Mouse (Mus musculus): ENCODE data around the gene Nrn1. TPM values are rescaled to one million over a fixed set of nuclear protein-coding genes. Genes with fewer than 3 reads are reported as not detected.

Gene Nrn1
- total RNA-seq (2021), result 1 to 10 TPM; 2.9 to 3.4 TPM

- DNase-seq (ENCODE audit: low spot score), result no peak
- intact Hi-C loops (cut with DNase I), result no loop called here
Measured at GRCm38 (mm10) chr13:36734731-36735571, at the start of gene Nrn1. Gene Nrn1 (minus strand): TSS chr13:36735131.

DNA sequence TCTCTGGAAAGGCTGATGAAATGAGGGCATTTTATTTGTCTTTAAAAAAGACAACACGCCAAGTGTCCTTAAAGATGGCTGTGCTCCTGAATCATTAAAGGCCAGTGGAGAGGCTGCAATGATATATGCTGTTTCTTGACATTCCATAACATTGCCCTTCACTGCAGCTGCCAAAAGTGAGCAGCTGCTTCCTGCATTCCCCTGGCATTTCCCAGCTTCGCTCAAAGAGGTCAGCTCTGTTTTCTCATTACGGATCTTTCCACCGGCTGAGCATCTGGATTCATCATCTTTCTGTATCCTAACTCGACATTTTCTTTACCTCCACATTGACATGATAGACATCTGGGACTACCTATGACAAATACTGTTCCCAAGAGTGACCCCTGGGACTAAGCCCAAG is 44.7 kb upstream of the Nrn1 start:
- intact Hi-C loops (cut with DNase I), result no loop called here
- DNase-seq (ENCODE audit: low spot score), result no peak

DNA sequence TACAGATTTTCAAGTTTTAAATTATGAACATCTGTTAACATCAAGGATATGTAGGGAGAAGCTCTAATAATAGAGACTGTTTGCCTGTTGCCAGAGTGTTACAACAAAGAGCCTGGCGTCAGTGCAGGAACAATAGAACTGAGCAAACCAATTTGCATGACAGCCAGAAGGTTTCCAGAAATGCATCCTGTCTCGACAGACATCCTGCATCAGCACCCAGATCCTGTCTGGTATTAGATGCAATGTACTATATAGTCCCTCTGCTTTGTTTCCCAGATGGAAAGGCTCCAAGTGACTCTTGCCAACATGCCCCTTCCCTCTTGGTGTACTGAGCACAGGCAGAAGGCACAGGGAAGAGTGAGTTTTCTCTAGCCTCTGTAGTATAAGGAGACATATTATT is 31.9 kb upstream of the Nrn1 start:
- intact Hi-C loops (cut with DNase I), result no loop called here

DNA sequence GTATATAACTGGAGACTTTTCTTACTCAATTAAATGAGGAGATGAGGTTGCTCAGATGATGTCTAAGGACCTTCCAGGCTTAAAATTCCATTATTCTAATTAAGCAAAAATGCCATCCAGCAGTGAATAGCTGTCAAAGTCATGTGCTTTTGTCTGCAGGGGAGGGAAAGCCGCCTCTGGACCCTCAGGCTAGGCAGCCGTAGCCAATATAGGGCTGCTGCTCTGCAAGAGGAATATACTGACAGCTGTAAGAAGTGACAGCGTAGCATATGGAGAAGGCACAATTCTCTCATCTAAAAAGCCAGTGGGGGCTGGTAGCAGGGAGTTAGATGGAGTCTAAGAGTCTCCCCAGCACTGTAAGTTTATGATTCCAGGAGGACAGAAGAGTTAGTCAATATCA is 16.9 kb upstream of the Nrn1 start:
- DNase-seq (ENCODE audit: low spot score), result no peak
- intact Hi-C loops (cut with DNase I), result no loop called here

More for the DNA sequence above, 31.9 kb upstream of the Nrn1 start:
- DNase-seq (ENCODE audit: low spot score), result no peak

DNA sequence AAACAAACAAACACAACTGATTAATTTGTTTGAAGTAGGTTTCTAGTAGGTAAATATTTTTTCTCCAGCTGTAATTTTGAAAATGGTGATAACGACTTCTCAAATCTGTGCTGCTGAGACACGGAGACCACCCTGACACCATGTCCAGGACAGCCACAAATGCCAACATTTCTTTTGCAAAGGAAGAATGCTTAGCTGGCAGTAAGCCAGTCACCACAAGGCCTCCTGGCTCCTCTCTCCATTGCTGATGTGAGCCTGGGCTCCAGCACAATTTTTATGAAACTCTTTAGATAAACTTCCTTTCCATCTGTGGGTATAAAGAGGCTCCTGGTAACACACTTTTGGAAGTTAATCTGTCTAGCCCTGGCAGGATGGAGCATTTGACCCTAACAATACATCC is 15.1 kb upstream of the Nrn1 start:
- intact Hi-C loops (cut with DNase I), result no loop called here
- no peak for DNase-seq (ENCODE audit: low spot score)

DNA sequence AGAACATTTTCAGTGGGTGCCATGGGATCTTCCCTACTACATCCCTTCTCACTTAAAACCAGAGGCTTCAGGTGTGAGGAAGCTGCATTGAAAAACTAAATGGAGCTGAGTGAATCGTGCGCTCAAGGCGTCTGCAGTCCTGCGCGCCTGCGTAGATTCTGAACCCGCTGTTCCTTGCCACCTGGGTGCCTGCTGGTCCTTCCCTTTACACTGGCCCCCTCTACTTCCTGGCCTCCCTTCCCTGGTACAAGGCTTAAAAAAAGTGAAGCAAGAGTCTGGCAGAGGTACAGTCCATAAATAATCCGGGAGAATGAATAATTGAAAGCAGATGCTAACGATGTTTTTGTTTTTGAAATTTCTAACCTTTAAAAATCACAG is 1.7 kb upstream of the Nrn1 start:
- intact Hi-C loops (cut with DNase I), result no loop called here
- no peak for DNase-seq (ENCODE audit: low spot score)

DNA sequence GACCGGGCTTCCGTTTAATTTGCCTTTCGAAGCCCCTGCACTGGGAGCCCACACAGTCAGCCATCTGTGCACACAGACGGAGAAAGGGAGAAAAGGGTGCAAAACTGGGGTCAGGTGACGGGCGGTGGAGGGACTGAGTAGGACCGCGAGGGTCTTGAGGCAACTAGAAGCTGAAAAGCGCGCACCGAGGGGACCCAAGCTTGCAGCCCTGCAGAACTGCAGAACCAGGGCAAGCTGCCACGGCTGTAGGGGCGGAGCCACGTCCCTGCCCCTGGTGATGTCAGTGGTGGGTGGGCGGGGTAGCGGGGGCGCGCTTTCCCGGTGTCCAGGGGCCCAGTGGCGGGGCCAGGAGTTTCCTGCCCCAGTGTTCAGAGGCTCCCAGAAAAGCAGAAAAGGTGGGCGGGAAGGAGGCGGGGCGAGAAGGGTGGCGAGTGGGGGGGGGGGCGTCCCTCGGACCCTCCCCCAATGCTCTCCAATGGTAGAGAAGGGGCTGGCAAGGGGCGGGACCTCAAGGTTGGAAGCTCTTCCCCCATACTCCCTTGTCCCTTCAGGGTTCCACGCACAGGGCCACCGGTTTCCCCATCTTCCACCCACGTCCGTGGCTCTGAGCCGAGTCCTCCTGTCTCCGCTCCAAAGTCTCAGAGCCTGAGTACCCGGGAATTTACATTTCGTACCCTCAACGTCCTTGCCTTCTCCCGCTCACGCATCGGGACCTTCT is 1.1 kb upstream of the Nrn1 start:
- intact Hi-C loops (cut with DNase I), result no loop called here
- no peak for DNase-seq (ENCODE audit: low spot score)

- intact Hi-C loops (cut with DNase I), result no loop called here
- DNase-seq (ENCODE audit: low spot score), result no peak
Measured at GRCm38 (mm10) chr13:36733989-36734690, 791 bp downstream of the Nrn1 start.

- no peak for DNase-seq (ENCODE audit: low spot score)
- intact Hi-C loops (cut with DNase I), result no loop called here
Measured at GRCm38 (mm10) chr13:36733566-36733965, 1.4 kb downstream of the Nrn1 start.

DNA sequence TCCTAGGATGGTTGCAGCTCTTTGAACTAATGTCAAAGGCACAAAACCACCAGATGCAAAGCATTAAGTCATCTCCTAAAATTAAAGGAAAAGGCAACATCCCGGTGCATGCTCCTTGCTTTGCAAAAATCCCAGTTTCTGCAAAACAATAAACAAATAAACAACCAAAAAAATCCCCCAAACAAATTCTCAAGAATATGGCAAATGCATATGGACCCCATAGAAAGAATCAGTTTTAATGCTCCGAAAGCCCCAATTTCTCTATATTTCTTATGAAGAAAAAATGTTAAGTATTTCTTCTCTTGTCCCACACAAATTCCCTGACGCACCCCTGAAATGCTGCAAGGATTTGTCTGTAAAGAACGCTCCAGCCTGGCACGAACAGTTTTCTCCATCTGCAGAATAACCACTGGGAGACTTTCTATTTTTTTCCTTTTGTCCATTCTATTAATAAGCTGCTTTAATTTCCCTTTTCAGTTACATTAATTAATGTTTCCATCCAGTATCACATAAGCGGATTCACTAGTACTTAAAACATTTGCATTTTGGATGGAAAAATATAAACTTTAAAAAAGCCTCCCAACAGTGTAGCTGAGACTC is 1.9 kb downstream of the Nrn1 start:
- intact Hi-C loops (cut with DNase I), result no loop called here
- no peak for DNase-seq (ENCODE audit: low spot score)

DNA sequence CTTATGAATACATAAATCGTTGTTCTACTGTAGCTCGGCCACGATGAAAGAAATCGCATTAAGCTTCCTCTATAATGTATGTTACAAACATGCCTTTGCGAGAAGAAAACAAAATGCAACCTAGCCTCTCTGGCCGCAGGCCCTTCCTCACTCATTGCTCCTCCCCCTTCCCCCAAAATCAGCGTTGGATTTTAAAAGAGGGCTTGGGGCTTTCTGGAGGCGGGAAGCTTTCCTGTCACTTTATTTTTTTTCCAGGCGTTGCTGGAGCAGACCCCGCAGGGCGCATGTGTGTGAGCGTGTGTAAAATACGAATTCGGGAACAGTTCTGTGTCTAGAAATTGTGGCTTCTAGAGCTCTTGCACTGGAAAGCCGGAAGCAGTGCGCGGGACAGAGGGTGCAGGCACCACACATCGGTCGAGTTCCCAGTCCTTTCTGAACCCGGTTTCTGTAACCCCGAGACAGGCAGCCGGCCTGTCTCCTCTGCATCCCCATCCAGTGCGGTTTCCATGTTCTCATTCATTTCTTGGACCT is 2.9 kb downstream of the Nrn1 start:
- intact Hi-C loops (cut with DNase I), result no loop called here
- no peak for DNase-seq (ENCODE audit: low spot score)

DNA sequence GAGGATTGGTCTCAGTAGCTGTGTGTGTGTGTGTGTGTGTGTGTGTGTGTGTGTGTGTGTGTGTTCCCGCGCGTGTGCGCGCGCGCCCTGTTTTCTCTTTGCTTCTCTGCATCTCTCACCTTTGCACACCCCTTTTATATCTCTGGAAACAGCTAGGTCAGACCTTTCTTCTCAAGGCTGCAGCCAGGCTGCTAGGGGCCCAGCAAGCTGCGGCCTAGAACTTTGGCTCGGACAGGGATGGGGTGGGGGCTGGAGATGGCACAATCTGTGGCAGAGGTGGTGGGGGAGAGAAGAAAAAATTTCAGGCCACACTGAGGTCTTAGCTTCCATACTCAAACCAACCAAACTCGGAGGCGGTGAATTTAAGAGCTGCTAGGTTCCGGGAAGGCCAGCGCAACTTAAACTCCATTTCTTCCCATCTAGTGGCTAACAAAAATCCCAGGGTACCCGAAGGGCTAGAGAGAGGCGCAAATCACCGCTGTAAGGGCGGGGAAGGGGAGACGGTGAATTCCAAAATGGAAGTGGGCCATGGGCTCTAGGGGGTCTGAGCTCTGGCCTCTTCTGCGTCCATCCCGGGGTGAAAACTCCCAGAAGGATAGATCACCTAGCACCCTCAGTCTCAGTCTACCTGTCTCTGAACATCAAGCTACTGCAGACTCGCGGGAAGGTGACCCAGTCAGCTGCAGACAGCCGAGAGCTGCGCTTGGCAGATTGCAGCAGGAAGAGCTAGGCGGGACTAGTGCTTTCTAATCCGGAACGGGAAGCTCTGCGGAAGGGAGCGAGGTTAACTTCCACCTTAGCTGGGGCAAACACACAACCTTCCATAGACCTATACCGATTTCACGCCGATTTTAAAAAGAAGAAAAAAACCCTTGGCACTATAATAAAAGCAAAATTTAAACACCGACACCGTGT is 3.7 kb downstream of the Nrn1 start:
- intact Hi-C loops (cut with DNase I), result no loop called here
- DNase-seq (ENCODE audit: low spot score), result no peak

- DNase-seq (ENCODE audit: low spot score), result no peak
- intact Hi-C loops (cut with DNase I), result no loop called here
Measured at GRCm38 (mm10) chr13:36730341-36730761, 4.6 kb downstream of the Nrn1 start.

GRCm38 (mm10) chr13:36729731-36730340 is 5.1 kb downstream of the Nrn1 start:
- intact Hi-C loops (cut with DNase I), result loop anchor here (10.0 kb wide), 1 partner anchor 445 kb away; no protein-coding TSS in a partner anchor
- DNase-seq (ENCODE audit: low spot score), result no peak

GRCm38 (mm10) chr13:36728509-36728908 is 6.4 kb downstream of the Nrn1 start:
- intact Hi-C loops (cut with DNase I), result loop anchor here (10.0 kb wide), 1 partner anchor 444 kb away; no protein-coding TSS in a partner anchor
- no peak for DNase-seq (ENCODE audit: low spot score)

DNA sequence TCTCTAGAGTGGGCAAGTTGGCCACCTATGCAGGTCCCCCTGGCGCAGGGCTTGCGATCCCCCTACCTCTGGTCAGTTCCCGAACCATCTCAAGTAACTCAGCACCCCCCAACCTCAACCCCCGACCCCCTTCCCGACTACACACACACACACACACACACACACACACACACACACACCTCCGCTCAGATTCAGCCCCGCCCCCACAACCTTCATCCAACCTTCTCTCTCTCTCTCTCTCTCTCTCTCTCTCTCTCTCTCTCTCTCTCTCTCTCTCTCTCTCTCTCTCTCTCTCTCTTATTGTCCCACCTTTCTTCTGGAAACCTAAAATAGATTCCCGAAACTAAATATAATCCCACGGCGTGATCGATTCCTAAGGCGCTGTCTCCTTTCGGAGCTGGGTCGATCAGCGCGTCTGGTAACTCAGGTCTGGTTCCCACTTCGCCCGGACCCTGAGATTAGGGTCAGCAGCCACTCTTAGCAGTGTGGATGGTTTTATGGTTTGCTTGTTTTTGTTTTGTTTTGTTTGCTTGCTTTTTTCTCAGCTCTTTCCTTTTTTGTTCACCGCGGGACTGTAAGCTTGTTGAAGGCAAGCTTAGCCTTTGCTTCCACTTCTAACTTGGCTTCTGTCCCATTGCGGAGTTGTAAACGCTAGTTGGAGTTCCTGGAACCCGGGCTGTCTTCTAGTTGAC is 7.0 kb downstream of the Nrn1 start:
- DNase-seq (ENCODE audit: low spot score), result no peak
- intact Hi-C loops (cut with DNase I), result loop anchor here (10.0 kb wide), 1 partner anchor 443 kb away; no protein-coding TSS in a partner anchor

DNA sequence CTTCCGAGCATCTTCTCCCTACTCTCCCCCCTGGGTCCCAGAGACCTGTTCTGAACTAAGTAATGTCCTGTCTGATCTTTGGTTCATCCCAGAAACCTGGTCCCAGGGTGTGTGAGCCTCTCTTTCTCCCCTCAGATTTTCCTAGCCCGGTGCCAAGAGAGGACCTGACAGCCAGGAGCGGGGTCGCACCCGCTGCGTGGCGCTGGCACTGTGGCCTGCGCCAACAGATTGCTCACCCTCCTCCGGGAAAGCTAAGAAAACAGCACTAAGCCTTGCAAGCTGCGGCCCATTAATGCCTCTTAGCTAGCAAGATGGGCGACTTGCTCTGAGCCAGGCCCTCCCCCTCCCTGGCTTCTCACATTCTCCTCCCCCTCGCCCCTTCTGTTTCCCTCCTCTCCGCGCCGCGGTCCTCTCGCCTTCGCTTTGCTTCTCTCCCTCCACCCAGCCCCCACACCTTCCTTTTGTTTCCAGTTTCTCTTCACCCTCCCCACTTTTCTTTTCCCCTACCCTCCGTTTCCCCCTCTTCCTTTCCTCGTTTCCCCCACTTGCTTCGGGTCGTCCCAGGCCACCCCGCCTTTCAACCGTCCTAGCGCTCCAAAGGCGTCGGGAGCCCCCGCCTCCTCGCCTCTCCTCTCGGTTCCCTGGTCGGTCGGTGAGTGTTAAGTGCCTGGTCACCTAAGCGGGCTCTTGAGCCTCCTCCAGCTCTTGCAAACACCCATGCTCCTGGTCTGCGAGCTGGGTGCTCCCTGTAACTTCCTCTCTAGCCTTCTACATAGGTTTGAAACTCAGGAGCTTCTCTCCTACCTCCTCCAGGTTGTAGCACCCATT is 7.8 kb downstream of the Nrn1 start:
- intact Hi-C loops (cut with DNase I), result loop anchor here (10.0 kb wide), 1 partner anchor 442 kb away; no protein-coding TSS in a partner anchor
- no peak for DNase-seq (ENCODE audit: low spot score)

All from heart, postnatal 25 days (tissue).